Mouse (Mus musculus): Measurements from ENCODE around the gene Cadm2.

DNA sequence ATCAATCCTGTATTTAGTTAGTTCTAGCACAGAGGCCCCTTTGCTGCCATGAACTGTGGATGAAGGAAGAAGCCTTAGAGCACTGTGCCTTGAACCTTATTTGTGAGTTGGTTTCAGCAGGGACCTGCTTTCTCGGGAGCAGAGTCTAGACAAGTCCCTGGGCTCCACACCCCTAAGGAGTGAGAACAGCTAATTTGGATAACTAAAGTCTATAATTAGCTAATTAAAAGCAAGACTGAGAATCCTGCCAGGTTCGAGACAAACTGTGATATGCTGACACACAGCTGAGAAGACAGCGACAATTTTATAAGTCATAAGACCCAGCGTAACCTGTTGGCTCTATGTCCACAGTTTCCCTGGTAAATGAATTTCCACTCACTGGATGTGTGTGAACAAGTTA, 184.4 kb downstream of the Cadm2 start:
- TF ChIP-seq CTCF (IDR thresholded peaks at IDR 0.05; ENCODE audit: insufficient read depth, low read length), result no peak
- no peak for TF ChIP-seq POLR2A (IDR thresholded peaks at IDR 0.05; ENCODE audit: borderline replicate concordance, extremely low read depth, low read depth, low read length)

Data from lung, adult 2 months (tissue).